Mouse (Mus musculus) midbrain, postnatal 0 days (tissue): ENCODE data around the gene Ergic1. TPM values are rescaled to one million over a fixed set of nuclear protein-coding genes. Genes with fewer than 3 reads are reported as not detected.
A peak's percentile ranks its signal among the peaks of the same experiment; 100 is the strongest.

ENCODE experiments used
- ATAC-seq: fragments of 200-750 bp; cut with Nextera tagmentation; 2 replicates; pipeline ENCODE4 v1.8.0; 2017; ENCODE audit warnings: moderate number of reproducible peaks, mild to moderate bottlenecking, moderate TSS enrichment, moderate library complexity; ENCODE audit not compliant: low FRiP score
- DNase-seq: peaks from one replicate; pipeline ENCODE4 v3.0.0-alpha.2; 2015; ENCODE audit warnings: low spot score
- H3K27ac ChIP-seq: fragments of 300-500 bp; sonication (generic); 2 replicates; pipeline ENCODE4 v1.5.1; 2014; ENCODE audit warnings: low read depth, mild to moderate bottlenecking, low read length, mixed read lengths
- H3K27me3 ChIP-seq: fragments of 300-500 bp; sonication (generic); 2 replicates; pipeline ENCODE4 v1.6.1; 2014; ENCODE audit warnings: low read length, control low read depth, mixed read lengths; ENCODE audit not compliant: insufficient read depth
- H3K36me3 ChIP-seq: fragments of 300-500 bp; sonication (generic); 2 replicates; pipeline ENCODE4 v1.6.1; 2014; ENCODE audit warnings: low read length, control low read depth, mixed read lengths; ENCODE audit not compliant: insufficient read depth
- H3K4me1 ChIP-seq: fragments of 300-500 bp; sonication (generic); 2 replicates; pipeline ENCODE4 v1.6.1; 2014; ENCODE audit warnings: mild to moderate bottlenecking, control low read depth, antibody characterized with exemption, low read length, mixed read lengths; ENCODE audit not compliant: insufficient read depth
- H3K4me2 ChIP-seq: fragments of 300-500 bp; sonication (generic); 2 replicates; pipeline ENCODE4 v1.6.1; 2014; ENCODE audit warnings: low read depth, mild to moderate bottlenecking, low read length, mixed read lengths; ENCODE audit not compliant: poor library complexity, severe bottlenecking
- H3K4me3 ChIP-seq: fragments of 300-500 bp; sonication (generic); 2 replicates; pipeline ENCODE4 v1.5.1; 2014; ENCODE audit warnings: low read depth, mild to moderate bottlenecking, low read length, moderate library complexity
- H3K9ac ChIP-seq: fragments of 300-500 bp; sonication (generic); replicated peaks from 2 replicates; pipeline ENCODE4 v1.6.1; 2014; ENCODE audit warnings: mild to moderate bottlenecking, low read length, moderate library complexity, mixed read lengths; ENCODE audit not compliant: poor library complexity, severe bottlenecking
- H3K9me3 ChIP-seq: fragments of 300-500 bp; sonication (generic); 2 replicates; pipeline ENCODE4 v1.6.1; 2016; ENCODE audit warnings: low read length, control low read depth
- CTCF ChIP-seq: IDR thresholded peaks from 2 replicates; pipeline ENCODE4 v1.5.1; 2016; ENCODE audit warnings: antibody characterized with exemption, mild to moderate bottlenecking
- WGBS: fragments of 180-500 bp; shearing (Covaris S2); extraction: QIAGEN DNeasy Blood & Tissue Kit; methylation state at CpG from one replicate; pipeline ENCODE4 v1.1.7; 2014; 5-methylcytosine and 5-hydroxymethylcytosine counted together
- polyA plus RNA-seq: library from polyadenylated mRNA; unstranded; fragments of >200 nt; fragmentation: Nextera tagmentation; extraction: Ambion mirVana; gene quantifications from 2 replicates; pipeline ENCODE4 v1.2.1, GENCODE M21; 2015
- total RNA-seq: library from RNA; depleted of rRNA; stranded (reverse); fragments of >200 nt; gene quantifications from 2 replicates; pipeline ENCODE4 v1.2.3, GENCODE M21; 2014

Ergic1 gene
- total and polyA plus RNA-seq, 2 experiments from 2014 or later: 99.6 to 216 TPM

DNA sequence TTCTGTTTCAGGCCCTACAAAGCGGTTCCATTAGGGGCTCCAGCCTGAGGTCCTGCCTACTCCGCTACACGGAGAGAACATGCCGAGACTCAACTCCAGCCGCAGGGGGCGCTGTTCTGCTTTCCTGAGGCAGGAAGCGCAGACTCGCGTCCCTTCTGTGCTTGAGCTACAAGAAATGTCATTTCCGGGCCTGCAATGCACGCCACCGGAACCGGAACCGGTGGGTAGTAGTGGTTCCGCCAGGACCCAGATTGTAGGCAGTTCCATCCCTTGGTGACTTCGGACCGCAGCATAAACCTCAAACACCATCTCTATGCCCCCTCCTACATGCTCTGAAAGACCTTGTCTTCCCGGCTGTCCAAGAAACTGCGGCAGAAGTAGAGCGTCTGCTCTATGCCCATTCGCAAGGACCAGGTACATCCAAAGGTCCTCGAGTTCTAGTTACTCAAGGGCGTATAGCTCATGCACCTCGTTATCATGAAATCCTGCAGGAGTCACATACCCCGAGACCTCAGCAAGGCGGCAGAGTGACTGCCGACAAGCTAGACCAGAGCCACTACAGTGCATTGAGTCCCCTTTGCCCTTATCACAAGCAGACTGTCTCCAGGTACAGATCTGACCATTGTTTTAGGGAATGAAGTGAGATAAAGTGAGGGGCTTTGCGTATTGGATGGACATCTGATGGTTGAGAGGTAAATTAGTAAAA lies 101.8 kb downstream of the Ergic1 start, which contains the start of gene Atp6v0e:
Atp6v0e (plus strand) TSS at position 254 of the 706 bp plus-strand sequence.
- DNase-seq (peak; percentile 99), ATAC-seq (peak; percentile 90)
- Histone ChIP-seq H3K9me3 (no peaks in the 10 kb centered on the region), H3K4me1 (peaks cover 9% of the 10 kb centered on the region; the same call in 1 of the 2 replicates), H3K27me3 (no peaks in the 10 kb centered on the region), H3K36me3 (no peaks in the 10 kb centered on the region), H3K9ac (peak within 1 kb of the TSS; percentile 72), H3K4me3 (peak within 1 kb of the TSS; percentile 65), H3K4me2 (peak within 1 kb of the TSS; percentile 91), H3K27ac (peak within 1 kb of the TSS; percentile 82)
- TF ChIP-seq CTCF: peak; percentile 100
- WGBS: 1% methylated on average over 28 of the region's 28 CpGs

DNA sequence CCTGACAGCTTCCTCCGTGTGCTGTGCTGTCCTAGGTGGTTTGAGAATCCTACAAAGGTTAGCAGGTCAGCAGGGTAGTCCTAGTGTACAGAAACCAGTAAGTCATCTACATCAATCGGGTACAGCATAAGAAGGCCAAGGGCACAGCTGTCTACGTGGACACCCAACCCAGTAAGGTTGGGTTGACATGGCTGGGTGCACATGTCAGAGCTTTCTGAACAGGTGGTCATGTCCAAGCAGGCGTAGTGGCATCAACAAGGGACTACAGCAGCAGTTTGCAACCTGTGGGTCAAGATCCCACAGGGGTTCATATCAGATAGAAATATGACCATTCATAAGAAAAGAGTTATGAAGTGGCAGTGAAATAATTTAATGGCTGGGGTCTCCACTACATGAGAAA lies 104.3 kb downstream of the Ergic1 start:
- peaks cover 9% of the 10 kb centered on the region; the same call in 1 of the 2 replicates for H3K4me1 ChIP-seq
- WGBS: 82% methylated on average over 4 of the region's 4 CpGs

GRCm38 (mm10) chr17:26671268-26671667 lies 110.0 kb downstream of the Ergic1 start:
- no peak overlapping the region for H3K4me2 ChIP-seq
- no peak for TF ChIP-seq CTCF
- H3K27me3 ChIP-seq: no peaks in the 10 kb centered on the region
- ATAC-seq (no peak), DNase-seq (no peak)
- H3K9ac ChIP-seq: no peak overlapping the region
- no peaks in the 10 kb centered on the region for H3K4me1 ChIP-seq
- H3K36me3 ChIP-seq: no peaks in the 10 kb centered on the region
- no peak overlapping the region for H3K27ac ChIP-seq
- 40% methylated on average over 4 of the region's 4 CpGs for WGBS
- no peak overlapping the region for H3K4me3 ChIP-seq
- no peaks in the 10 kb centered on the region for H3K9me3 ChIP-seq

More for the DNA sequence above, 104.3 kb downstream of the Ergic1 start:
- DNase-seq: no peak
- Histone ChIP-seq H3K9ac (no peak overlapping the region), H3K9me3 (no peaks in the 10 kb centered on the region), H3K4me2 (no peak overlapping the region), H3K36me3 (no peaks in the 10 kb centered on the region), H3K27me3 (no peaks in the 10 kb centered on the region), H3K4me3 (no peak overlapping the region), H3K27ac (no peak overlapping the region)
- TF ChIP-seq CTCF: no peak
- ATAC-seq: no peak

- WGBS: 23% methylated on average over 7 of the region's 7 CpGs
- no peaks in the 10 kb centered on the region for H3K27me3 ChIP-seq
- H3K4me2 ChIP-seq: peak overlapping the region; percentile 64
- ATAC-seq (peak; percentile 47), DNase-seq (no peak)
- H3K4me1 ChIP-seq: peaks cover 10% of the 10 kb centered on the region
- H3K27ac ChIP-seq: peak overlapping the region; percentile 95
- no peaks in the 10 kb centered on the region for H3K9me3 ChIP-seq
- H3K36me3 ChIP-seq: 0 out of 2 replicates have a peak, but pooled peaks cover 2% of the 10 kb centered on the region
- peak overlapping the region; percentile 77 for H3K4me3 ChIP-seq
- H3K9ac ChIP-seq: peak overlapping the region; percentile 86
- TF ChIP-seq CTCF: no peak; the same call in 1 of the 2 replicates
Measured at GRCm38 (mm10) chr17:26675845-26676244, 114.6 kb downstream of the Ergic1 start.

GRCm38 (mm10) chr17:26676252-26676615 lies 114.9 kb downstream of the Ergic1 start:
- H3K36me3 ChIP-seq: 0 out of 2 replicates have a peak, but pooled peaks cover 2% of the 10 kb centered on the region
- TF ChIP-seq CTCF: no peak
- H3K4me2 ChIP-seq: peak overlapping the region; percentile 64
- H3K4me1 ChIP-seq: peaks cover 10% of the 10 kb centered on the region
- H3K27ac ChIP-seq: peak overlapping the region; percentile 95
- WGBS: under 1% methylated on average over 30 of the region's 30 CpGs
- H3K27me3 ChIP-seq: no peaks in the 10 kb centered on the region
- H3K4me3 ChIP-seq: peak overlapping the region; percentile 77
- H3K9me3 ChIP-seq: no peaks in the 10 kb centered on the region
- ATAC-seq (peak; percentile 93), DNase-seq (peak; percentile 96)
- peak overlapping the region; percentile 86 for H3K9ac ChIP-seq
